Mouse (Mus musculus) heart, postnatal 25 days (tissue): ENCODE data around the gene Cyp2s1. TPM values are rescaled to one million over a fixed set of nuclear protein-coding genes. Genes with fewer than 3 reads are reported as not detected.

Experiments
- DNase-seq: peaks from one replicate; pipeline ENCODE4 v3.0.0; 2022; ENCODE audit warnings: low spot score
- intact Hi-C: fragments of 180-260 bp; cut with DNase I; formaldehyde crosslinking; loops from one replicate; pipeline ENCODE4 v1.15.1; 2025
- total RNA-seq, 2 experiments: library from RNA; stranded (reverse); gene quantifications; 2 replicates each; pipeline ENCODE4 v1.2.3; 2021

Cyp2s1 gene
- total RNA-seq, 2 experiments from 2014 or later: 5.8 to 6.3 TPM

DNA sequence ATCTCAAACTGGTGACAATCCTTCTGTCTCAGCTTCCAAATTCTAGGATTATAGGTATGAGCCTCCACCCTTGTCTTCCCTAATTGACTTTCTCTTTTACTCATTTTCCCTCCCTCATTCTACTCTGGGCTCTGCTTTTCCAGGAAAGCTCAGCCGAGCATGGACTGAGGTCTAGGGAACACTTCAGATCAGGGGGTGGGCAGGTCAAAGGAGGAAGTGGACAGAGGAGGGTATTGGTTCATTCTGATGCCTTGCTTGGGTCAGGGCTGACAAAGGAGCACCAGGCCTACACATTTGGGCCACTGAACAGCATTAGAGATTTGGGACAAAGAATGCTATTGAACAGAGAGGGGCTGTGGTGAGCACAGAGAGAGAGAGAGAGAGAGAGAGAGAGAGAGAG is 31.9 kb downstream of the Cyp2s1 start:
- DNase-seq: no peak
- intact Hi-C loops: no loop called here

DNA sequence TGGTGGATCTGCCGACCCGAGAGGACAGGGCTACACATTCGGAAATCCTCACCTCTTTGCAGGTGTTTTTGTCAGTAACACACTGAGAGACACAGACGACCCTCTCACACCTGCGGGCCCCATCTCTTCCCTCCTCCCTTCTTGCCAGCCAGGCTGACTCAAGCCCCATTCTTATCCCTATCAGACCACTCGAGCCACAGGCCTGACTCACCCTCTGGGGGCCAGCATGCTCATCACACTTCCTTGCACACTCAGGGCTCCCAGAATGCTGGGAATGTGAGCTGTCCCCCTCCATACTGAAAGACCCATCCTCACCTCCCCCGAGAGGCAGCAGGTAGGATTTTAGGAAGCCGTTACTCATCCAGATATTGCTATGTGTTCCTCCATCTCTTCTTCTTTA is 33.0 kb downstream of the Cyp2s1 start:
- intact Hi-C loops: no loop called here
- DNase-seq: no peak

DNA sequence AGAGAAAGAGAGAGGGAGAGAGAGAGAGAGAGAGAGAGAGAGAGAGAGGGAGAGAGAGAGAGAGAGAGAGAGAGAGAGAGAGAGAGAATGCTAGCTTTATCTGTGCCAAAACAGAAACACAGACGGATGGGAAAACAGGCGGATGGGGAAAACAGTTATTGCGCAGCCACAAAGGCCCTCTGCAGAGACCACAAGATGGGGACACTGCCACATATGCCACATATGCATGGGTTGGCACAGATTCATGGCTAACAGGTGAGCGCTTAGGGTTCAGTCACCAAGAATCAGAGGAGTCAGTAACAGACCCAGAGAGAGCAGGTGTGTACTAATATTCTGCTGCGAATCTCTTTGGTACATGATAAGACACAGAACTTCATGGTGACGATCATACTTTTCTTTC is 34.0 kb downstream of the Cyp2s1 start:
- intact Hi-C loops: no loop called here
- DNase-seq: no peak

DNA sequence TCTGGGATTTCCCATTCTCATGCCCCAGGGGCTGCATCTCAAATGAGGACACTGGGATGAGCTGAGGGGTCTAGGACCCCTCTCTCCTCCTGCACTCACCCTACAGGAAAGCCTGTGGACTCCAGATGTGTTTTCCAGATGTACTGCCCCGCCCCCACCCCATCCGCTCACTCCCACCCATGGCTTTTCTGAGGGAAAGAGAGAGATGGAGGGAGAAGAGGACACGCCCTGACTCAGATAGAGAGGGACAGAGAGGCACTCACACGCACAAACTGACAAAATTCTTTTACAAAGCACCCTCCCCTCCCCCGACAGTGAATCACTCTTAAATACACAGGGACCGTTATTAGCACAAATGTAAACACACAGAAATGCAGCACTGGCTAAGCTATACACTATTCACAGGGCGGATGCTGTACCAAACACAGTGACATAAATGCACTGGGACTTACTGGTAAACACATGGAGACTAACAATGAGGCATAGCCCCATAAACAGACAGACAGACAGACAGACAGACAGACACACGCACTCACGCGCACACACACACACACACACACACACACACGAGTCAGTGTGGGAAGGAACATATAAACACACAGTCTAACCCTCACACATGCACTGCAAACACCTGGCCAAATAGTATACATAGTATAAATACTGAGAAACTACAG is 34.6 kb downstream of the Cyp2s1 start:
- DNase-seq: no peak

DNA sequence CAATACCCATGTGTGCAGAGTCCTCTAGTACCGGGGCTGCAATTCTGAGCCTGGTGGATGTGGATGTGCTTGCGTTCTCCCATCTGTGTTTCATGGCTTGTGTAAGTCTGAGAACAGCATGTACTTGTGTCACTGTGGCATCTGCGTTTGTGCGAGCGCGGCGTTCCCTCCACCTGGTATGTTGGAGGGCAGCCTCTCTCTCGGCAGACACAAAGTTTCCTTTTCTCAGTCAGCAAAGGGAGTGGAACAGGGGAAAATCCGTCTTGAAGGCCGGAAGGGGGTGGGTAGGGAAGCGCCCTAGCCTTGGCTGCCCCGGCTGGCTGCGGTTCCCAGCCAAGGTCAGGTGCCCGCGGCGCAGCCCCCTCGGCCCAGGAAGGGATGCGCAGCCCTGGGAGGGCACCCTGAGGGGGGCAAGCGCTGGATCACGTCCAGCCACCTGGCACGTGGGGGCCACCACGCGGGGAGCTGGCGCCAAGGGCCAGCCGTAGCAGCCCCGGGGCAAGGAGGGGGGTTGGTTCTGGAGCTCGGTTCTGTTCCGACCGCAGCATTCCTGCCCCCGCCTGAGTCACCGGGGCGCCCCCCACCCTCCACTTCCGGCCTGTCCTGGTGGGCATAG is 35.3 kb downstream of the Cyp2s1 start:
- DNase-seq: peak; percentile 46
- intact Hi-C loops: no loop called here

More for the DNA sequence above, 34.6 kb downstream of the Cyp2s1 start:
- intact Hi-C loops: no loop called here

DNA sequence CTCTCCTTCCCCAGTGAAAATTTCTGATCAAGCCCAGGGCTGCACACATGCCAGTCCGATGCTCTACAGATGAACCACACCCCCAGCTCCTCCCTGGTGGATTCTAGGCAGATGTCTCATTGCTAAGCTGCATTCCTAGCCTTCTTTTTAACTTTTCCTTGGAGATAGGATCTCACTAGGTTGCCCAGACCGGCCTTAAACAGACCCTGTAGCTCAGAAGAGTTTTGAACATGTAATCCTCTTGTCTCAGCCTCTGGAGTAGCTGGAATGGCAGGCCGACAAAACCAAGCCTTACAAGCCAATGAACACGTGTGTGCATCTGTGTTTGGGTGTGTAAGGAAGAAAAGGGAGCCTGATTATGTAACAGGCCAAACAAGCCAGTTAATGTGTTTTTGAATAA is 36.0 kb downstream of the Cyp2s1 start:
- DNase-seq: no peak
- intact Hi-C loops: no loop called here

DNA sequence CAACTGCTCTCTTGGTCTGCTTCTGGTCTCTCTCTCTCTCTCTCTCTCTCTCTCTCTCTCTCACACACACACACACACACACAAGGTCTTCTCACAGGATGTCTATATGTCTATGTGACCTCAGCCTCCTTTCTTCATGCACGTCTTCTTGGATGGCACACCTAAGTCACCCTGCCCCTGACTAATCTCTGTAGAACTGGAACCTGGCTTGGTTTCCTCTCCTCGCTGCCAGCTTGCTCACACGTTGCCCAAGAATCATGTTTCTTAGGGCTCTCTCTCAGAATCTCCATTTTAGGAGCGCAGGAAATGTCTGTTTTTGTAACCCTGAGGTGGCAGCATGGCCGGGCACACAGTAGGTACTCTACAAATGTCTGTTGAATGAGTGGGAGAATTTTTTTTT is 36.7 kb downstream of the Cyp2s1 start:
- intact Hi-C loops: no loop called here
- DNase-seq: no peak

DNA sequence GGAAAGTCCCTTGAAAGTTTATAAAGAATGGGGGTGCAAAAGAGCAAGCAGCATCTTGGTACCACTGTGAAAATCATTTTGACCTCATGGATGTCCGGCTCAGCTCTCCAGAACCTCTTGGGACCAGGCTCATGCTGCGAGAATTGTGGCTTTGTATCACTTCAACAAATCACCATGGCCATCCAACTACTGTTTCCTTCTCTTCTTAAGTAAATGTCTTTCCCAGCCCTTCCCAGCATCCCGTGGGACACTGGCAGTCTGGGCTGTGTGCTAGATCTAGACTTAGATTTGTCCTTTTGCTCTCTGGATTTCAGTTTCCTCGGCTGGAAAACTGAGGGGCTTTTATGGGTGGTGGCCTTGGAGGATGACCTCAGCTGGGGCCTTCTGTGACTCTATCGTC is 48.5 kb downstream of the Cyp2s1 start:
- DNase-seq: no peak
- intact Hi-C loops: no loop called here

DNA sequence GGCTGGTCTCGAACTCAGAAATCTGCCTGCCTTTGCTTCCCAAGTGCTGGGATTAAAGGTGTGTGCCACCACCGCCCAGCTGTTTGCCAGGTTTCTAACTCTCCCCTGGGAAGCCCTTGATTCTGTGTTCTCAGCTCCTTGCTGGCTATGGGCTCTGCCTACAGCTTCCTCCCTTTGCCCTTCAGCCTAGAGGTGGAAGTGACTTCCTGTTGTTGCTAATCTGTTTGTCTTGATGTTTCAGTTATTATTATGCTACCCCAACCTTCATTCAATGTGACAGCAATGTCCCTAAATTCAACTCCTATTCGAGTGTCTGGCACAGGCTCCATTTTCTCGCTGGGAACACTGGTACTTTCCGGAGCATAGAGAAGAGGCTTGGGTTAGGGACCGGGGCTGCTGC is 50.6 kb downstream of the Cyp2s1 start:
- no peak for DNase-seq
- intact Hi-C loops: no loop called here

DNA sequence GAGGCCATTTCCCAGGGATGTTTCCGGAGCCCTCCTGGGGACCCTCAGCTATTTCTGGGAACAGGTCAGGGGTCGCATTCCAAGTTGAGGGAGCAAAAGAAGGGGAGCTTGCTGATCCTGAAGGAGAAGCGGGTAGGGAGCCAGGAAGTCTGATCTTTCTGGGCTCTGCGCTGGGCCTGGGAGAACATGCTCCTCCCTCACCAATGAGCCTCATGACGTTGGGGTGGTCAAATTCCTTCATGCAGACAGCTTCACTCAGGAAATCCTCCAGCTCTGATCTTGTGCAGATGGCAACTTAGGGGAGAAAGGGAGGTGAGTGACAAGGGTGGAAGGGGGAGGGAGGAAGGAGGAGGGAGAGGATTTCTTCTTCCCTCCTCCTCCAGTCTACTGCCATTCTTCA is 52.5 kb downstream of the Cyp2s1 start:
- DNase-seq: no peak
- intact Hi-C loops: no loop called here

DNA sequence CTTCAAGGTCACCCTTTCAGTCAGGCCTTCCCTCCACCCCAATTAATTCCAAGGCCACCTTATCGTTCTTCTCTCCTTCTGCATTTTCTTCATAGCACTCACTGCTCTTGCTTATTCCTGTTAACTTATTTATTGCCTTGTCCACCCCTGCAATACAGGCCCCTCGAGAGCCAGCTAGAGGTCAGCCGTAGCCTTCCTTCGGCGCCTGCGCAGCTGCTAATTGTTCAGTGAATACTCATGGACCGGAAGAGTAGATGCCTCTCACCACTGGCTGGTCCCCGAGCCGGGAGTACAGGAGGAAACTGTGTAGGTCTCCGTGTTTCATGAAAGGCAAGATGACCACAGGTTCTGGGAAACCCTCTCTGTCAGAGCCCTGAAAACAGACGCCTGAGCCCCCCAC is 53.0 kb downstream of the Cyp2s1 start:
- no peak for DNase-seq
- intact Hi-C loops: no loop called here

DNA sequence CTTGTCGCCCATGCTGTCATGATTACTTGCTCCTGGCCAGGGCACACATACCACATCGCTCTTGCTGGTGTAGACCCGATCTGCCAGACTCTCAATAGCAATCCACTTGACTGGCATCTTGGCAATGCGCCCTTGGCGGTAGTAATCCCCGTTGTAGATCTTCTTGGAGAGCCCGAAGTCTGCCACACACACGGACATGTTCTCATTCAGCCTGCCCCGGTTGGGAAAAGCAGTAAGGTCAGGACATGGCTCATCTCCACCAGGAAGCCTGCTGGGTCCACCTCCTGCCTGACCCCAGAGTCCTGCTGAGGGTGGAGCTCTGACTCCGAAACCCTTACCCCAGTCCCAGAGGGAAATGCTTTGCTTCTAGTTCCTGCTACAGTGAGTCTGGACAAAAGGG is 55.4 kb downstream of the Cyp2s1 start:
- DNase-seq: no peak

DNA sequence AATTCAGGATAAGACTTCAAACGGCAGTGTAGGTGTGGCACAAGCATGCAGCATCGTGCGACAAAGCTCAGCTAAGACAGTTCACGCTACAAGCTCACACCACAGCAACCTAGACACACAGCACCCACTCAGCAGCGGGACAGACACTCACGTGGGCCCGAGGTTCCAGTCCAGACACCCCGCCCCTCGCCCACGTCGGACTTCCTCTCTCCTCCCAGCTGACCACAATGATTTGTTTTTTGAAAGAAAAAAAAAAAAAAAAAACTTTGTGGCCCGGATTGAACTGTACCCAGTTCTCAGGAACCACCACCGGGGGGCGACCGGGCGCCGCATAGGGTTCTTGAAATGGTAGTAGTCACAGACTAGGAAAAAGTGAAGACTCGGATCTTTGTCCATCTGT is 60.7 kb downstream of the Cyp2s1 start:
- intact Hi-C loops: loop anchor here (1.0 kb wide), 1 partner anchor 49 kb away; no protein-coding TSS in a partner anchor
- peak; percentile 89 for DNase-seq

More for the DNA sequence above, 55.4 kb downstream of the Cyp2s1 start:
- intact Hi-C loops: loop anchor here (2.0 kb wide), 1 partner anchor 15 kb away; no protein-coding TSS in a partner anchor

DNA sequence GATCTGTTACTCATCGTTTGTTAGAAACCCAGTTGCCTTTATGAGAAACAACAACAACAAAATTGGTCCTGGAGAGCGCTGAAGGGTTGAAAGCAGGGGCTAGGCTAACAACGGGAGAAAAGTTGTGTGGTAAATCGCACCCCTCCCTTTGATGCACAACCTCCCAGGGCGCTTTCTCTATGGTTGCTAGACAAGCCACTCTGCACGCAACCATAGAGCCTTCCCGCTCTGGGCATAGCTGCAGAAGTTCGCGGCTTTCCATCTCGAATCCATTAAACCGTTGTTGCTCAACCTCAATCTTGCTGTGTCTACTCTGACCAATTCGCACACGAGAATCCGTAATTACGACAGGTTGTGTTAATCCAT is 61.3 kb downstream of the Cyp2s1 start:
- intact Hi-C loops: no loop called here
- DNase-seq: peak; percentile 35

DNA sequence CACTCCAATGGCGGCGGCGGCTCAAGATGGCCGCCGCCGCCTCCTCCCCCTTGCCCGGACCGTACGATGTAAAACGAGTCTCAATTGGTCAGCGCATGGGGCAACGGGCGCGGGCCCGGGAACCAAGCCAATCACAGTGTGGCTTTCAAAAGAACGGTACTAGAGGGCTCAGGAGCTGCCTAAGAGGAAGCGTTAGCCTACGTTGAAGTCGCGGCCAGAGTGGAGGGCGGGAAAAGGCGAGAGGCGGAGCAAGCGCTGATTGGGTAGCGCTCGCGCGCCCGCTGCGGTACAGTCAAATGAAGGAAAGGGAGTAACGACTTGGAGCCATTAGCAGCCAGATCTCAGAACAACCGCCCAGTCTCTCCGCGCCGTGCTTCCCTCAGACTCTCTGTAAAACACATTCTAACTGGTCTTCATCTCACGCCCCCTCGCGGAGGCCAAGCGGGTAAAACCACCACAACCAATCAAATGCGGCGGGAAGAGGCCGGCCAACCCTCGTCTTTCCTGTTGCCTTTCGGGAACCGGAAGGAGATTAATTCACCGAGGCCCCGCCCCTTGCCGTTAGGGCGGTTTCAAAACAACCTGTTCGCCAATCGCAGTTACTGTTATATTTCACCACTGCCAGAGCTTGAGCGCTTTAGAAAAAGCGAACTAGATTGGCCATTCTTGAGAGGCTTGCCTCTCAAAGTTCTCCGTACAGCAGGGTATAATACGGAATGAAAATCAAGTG is 61.8 kb downstream of the Cyp2s1 start, which contains the start of gene Hnrnpul1:
TSS of gene Hnrnpul1 (minus strand) at position 20 of the 730 bp plus-strand sequence.
- intact Hi-C loops: loop anchor here (5.0 kb wide), 1 partner anchor 73 kb away; the partner anchor contains the start of gene B9d2
- DNase-seq: peak; percentile 98

DNA sequence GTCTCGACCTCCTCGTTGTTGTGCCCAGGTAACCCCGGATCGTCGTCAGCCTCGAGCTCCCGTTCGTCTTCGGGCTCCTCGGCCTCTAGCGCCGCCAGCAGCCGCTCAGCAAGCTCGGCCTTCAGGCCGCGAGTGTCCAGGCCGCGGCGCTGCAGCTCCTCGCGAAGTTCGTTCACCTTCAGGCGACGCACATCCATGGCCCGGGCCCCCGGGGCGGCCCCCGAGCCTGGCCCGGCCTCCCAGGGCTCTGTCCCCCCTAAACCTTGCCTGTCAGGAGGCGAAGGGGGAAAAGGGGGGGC is 62.3 kb downstream of the Cyp2s1 start:
- intact Hi-C loops: loop anchor here (5.0 kb wide), 1 partner anchor 72 kb away; the partner anchor contains the start of gene B9d2
- DNase-seq: no peak

DNA sequence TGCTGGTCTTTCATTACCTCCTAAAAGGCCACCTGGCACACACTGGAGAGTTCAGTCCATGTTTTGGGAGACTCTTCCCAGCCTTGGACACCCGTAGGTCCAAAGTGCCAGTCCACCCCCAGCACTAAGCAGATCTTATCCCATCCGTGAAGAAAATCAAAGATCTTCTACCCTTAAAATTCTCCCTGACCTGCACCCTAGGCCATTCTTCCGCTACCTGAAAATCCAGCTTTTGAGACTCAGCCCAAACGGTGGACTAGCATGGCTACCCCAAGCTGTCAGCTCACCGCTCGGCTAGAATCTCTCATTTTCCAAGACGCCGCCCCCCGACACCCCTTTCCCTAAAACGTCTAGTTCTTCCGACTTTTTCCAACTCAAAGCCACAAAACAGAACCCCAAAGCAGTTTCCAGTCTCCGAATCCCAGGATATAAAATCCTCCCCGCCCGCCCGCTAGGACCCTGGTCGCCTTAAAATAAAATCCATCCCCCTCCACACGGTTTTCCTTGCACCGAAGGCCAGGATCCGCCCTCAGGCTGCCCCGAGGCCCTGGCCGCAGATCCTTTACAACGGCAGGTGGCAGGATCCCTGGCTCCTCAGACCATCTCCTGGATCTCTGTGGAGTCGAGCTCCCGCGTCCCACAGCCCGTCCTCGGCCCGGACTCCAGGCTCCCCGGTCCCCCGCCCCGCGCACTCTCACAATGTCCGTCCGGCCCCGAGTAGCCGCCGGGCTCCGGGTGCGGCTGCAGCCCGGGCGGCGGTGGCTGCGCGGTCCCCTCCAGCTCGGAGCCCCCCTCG is 62.9 kb downstream of the Cyp2s1 start:
- intact Hi-C loops: loop anchor here (5.0 kb wide), 1 partner anchor 72 kb away; the partner anchor contains the start of gene B9d2
- DNase-seq: peak; percentile 22

DNA sequence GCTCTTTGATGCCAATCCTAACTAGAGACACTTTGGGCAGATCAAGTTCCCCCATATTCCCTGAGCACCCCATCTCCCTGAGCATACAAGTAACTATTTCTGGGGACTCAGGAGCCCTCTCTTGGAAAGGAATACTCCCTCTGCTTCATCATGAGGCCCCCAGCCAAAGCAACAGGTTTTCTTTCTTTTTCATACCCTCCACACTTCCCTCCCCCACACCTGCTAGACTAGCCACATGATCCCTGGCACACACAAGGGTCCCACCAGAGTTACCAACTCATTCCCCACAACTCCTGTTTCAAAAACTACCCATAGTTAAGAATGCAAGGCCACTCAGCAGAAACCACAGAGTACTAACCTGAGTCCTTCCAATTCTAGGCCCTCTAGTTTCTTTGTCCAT is 63.6 kb downstream of the Cyp2s1 start:
- no peak for DNase-seq
- intact Hi-C loops: loop anchor here (5.0 kb wide), 1 partner anchor 71 kb away; the partner anchor contains the start of gene B9d2
